Mouse (Mus musculus): ENCODE data around the gene Cacna2d3.

- TF ChIP-seq CTCF (IDR thresholded peaks at IDR 0.05; ENCODE audit: low read depth) (no peak), EP300 (IDR thresholded peaks at IDR 0.05; ENCODE audit: low read depth) (no peak)
These were observed 691.7 kb downstream of the Cacna2d3 start for GRCm38 (mm10) chr14:29029896-29030420.

Measured in liver, postnatal 0 days (tissue).